Mouse (Mus musculus): ENCODE measurements around the gene Me1. TPM values are rescaled to one million over a fixed set of nuclear protein-coding genes. Genes with fewer than 3 reads are reported as not detected.

Gene Me1
- polyA plus RNA-seq, 1 experiment from 2014 or later, result 12.4 TPM

GRCm38 (mm10) chr9:86672907-86673472, 22.8 kb downstream of the Me1 start:
- Histone ChIP-seq H3K36me3 (no peaks in the 10 kb centered on the region), H3K9me3 (no peaks in the 10 kb centered on the region), H3K27me3 (ENCODE audit: insufficient read depth, poor library complexity, severe bottlenecking) (no peaks in the 10 kb centered on the region), H3K27ac (no peak overlapping the region), H3K4me1 (replicated peaks) (no peaks in the 10 kb centered on the region), H3K4me3 (no peak overlapping the region)
- no peak for DNase-seq (ENCODE audit: low spot score)
- WGBS, result 77% methylated on average over 5 of the region's 5 CpGs

GRCm38 (mm10) chr9:86668590-86669252, 27.0 kb downstream of the Me1 start:
- H3K27me3 ChIP-seq (ENCODE audit: insufficient read depth, poor library complexity, severe bottlenecking), result no peaks in the 10 kb centered on the region
- no peak overlapping the region for H3K4me3 ChIP-seq
- H3K9me3 ChIP-seq, result no peaks in the 10 kb centered on the region
- no peak for DNase-seq (ENCODE audit: low spot score)
- no peaks in the 10 kb centered on the region for H3K4me1 ChIP-seq (replicated peaks)
- no peak overlapping the region for H3K27ac ChIP-seq
- no peaks in the 10 kb centered on the region for H3K36me3 ChIP-seq
- 44% methylated on average over 8 of the region's 8 CpGs for WGBS

GRCm38 (mm10) chr9:86667138-86667750, 28.5 kb downstream of the Me1 start:
- Histone ChIP-seq H3K36me3 (no peaks in the 10 kb centered on the region), H3K27me3 (ENCODE audit: insufficient read depth, poor library complexity, severe bottlenecking) (no peaks in the 10 kb centered on the region), H3K27ac (no peak overlapping the region), H3K9me3 (no peaks in the 10 kb centered on the region), H3K4me3 (no peak overlapping the region), H3K4me1 (replicated peaks) (no peaks in the 10 kb centered on the region)
- DNase-seq (ENCODE audit: low spot score), result no peak
- WGBS, result 82% methylated on average over 7 of the region's 7 CpGs

DNA sequence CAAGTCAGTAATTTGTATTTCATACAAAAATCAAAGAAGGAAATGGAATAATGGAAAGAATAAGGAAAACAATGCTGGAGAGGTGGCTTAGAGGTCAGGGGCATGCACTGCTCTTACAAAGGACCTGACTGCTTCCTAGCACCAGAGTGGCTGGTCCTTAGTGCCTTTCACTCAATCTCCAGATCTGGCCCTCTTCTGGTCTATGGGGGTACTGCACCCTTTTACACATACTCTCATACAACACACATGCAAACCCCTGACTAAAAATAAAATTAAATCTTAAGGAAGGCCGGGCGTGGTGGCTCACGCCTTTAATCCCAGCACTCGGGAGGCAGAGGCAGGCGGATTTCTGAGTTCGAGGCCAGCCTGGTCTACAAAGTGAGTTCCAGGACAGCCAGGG, 34.1 kb downstream of the Me1 start:
- 95% methylated on average over 6 of the region's 6 CpGs for WGBS
- Histone ChIP-seq H3K4me3 (no peak overlapping the region), H3K27me3 (ENCODE audit: insufficient read depth, poor library complexity, severe bottlenecking) (no peaks in the 10 kb centered on the region), H3K27ac (no peak overlapping the region), H3K36me3 (no peaks in the 10 kb centered on the region), H3K9me3 (no peaks in the 10 kb centered on the region), H3K4me1 (replicated peaks) (no peaks in the 10 kb centered on the region)
- no peak for DNase-seq (ENCODE audit: low spot score)

DNA sequence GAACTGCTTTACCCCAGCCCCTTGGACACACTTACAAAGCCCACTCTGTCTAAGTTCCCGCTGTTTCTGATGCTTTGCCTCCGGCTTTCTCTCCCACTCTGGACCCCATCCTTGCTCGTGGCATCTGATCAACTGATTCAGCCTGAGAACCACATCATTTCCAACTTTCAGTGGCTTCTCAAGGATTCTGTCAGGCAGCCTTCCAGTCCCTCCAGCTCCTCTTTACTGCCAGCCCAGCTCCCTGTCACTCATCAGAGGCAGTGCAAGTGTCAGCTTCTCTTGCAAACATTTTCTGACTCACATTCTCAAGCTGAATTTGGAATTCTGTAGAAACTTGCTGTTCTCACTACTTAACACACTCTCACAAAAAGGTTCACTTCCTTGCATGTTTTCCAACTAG, 34.5 kb downstream of the Me1 start:
- H3K27me3 ChIP-seq (ENCODE audit: insufficient read depth, poor library complexity, severe bottlenecking), result no peaks in the 10 kb centered on the region
- no peaks in the 10 kb centered on the region for H3K4me1 ChIP-seq (replicated peaks)
- WGBS, result 96% methylated on average over 3 of the region's 3 CpGs
- no peak for DNase-seq (ENCODE audit: low spot score)
- H3K27ac ChIP-seq, result no peak overlapping the region
- H3K36me3 ChIP-seq, result no peaks in the 10 kb centered on the region
- H3K4me3 ChIP-seq, result no peak overlapping the region
- H3K9me3 ChIP-seq, result no peaks in the 10 kb centered on the region

DNA sequence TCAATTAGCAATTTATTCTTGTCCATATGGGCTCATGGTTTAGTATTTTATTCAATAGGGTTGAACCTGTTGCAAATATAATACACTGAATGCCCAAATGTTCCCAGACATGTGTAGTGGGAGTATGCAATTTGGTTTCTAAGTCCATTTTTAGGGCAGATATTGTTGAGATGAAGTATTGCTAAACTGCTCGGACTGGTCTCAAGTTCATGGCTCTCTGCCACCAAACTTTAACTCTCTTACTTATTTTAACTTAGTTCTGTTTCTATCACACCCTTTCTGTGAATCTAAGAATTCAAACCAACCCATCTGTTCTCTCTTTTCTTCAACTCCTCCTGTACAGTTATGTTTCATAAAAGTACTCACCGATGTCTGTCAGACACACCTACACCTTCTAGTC, 35.4 kb downstream of the Me1 start:
- no peaks in the 10 kb centered on the region for H3K36me3 ChIP-seq
- no peaks in the 10 kb centered on the region for H3K4me1 ChIP-seq (replicated peaks)
- DNase-seq (ENCODE audit: low spot score), result no peak
- no peak overlapping the region for H3K4me3 ChIP-seq
- WGBS, result 92% methylated on average over 2 of the region's 2 CpGs
- no peaks in the 10 kb centered on the region for H3K27me3 ChIP-seq (ENCODE audit: insufficient read depth, poor library complexity, severe bottlenecking)
- no peaks in the 10 kb centered on the region for H3K9me3 ChIP-seq
- H3K27ac ChIP-seq, result no peak overlapping the region

DNA sequence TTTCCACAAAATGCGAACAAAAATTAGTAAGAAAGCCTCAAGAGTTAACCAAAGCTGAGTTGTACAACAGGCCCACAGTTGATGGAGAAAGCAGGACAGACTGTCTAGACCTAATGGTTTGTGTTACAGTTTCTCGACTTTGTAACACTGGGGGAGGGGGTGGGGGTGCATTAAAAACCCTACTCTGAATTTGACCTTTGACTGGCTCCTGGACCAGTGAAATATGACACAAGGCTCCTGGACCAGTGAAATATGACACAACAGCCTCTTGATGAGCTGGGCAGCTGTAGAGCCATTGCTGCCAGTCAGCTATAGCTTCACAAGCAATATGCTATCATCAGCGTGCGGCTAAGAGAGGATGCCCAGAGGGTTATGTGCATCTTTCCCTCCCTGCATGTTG, 37.4 kb downstream of the Me1 start:
- 79% methylated on average over 4 of the region's 4 CpGs for WGBS
- Histone ChIP-seq H3K27me3 (ENCODE audit: insufficient read depth, poor library complexity, severe bottlenecking) (no peaks in the 10 kb centered on the region), H3K4me1 (replicated peaks) (no peaks in the 10 kb centered on the region), H3K27ac (no peak overlapping the region), H3K36me3 (no peaks in the 10 kb centered on the region), H3K9me3 (no peaks in the 10 kb centered on the region), H3K4me3 (no peak overlapping the region)
- DNase-seq (ENCODE audit: low spot score), result peak; percentile 28

GRCm38 (mm10) chr9:86652194-86652593, 43.6 kb downstream of the Me1 start:
- WGBS, result 68% methylated on average over 1 of the region's 1 CpGs
- H3K4me3 ChIP-seq, result no peak overlapping the region
- H3K4me1 ChIP-seq (replicated peaks), result no peaks in the 10 kb centered on the region
- no peaks in the 10 kb centered on the region for H3K36me3 ChIP-seq
- H3K27me3 ChIP-seq (ENCODE audit: insufficient read depth, poor library complexity, severe bottlenecking), result no peaks in the 10 kb centered on the region
- H3K9me3 ChIP-seq, result no peaks in the 10 kb centered on the region
- no peak overlapping the region for H3K27ac ChIP-seq
- no peak for DNase-seq (ENCODE audit: low spot score)

DNA sequence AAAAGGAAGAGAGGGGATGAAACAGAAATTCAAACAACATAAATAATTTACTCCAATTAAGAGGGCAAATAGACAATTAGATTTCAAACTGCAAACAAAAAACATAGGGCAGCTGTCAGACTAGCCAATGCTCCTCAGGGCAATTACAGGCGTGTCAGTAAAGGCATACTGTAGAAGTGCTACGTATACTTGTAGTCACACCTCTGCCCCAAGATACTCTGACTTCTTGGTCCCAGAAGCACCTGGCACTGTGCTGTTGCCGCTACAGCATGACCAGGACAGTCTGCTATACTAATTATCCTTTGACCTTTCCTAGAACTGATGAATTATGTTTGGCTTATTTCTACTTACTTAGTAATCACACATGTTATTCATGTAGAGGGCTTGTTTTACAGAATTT, 44.5 kb downstream of the Me1 start:
- no peaks in the 10 kb centered on the region for H3K27me3 ChIP-seq (ENCODE audit: insufficient read depth, poor library complexity, severe bottlenecking)
- WGBS, result 75% methylated on average over 3 of the region's 3 CpGs
- H3K9me3 ChIP-seq, result no peaks in the 10 kb centered on the region
- no peak overlapping the region for H3K4me3 ChIP-seq
- no peak for DNase-seq (ENCODE audit: low spot score)
- no peaks in the 10 kb centered on the region for H3K36me3 ChIP-seq
- H3K4me1 ChIP-seq (replicated peaks), result no peaks in the 10 kb centered on the region
- H3K27ac ChIP-seq, result no peak overlapping the region

- DNase-seq (ENCODE audit: low spot score), result no peak
- H3K36me3 ChIP-seq, result no peaks in the 10 kb centered on the region
- H3K9me3 ChIP-seq, result no peaks in the 10 kb centered on the region
- no peak overlapping the region for H3K4me3 ChIP-seq
- H3K4me1 ChIP-seq (replicated peaks), result no peaks in the 10 kb centered on the region
- no peak overlapping the region for H3K27ac ChIP-seq
- WGBS, result 81% methylated on average over 5 of the region's 5 CpGs
- no peaks in the 10 kb centered on the region for H3K27me3 ChIP-seq (ENCODE audit: insufficient read depth, poor library complexity, severe bottlenecking)
These were observed 44.9 kb downstream of the Me1 start for GRCm38 (mm10) chr9:86650822-86651221.

GRCm38 (mm10) chr9:86647931-86648550, 47.7 kb downstream of the Me1 start:
- Histone ChIP-seq H3K4me1 (replicated peaks) (no peaks in the 10 kb centered on the region), H3K4me3 (no peak overlapping the region), H3K27me3 (ENCODE audit: insufficient read depth, poor library complexity, severe bottlenecking) (no peaks in the 10 kb centered on the region), H3K27ac (no peak overlapping the region), H3K9me3 (no peaks in the 10 kb centered on the region), H3K36me3 (no peaks in the 10 kb centered on the region)
- no peak for DNase-seq (ENCODE audit: low spot score)
- 80% methylated on average over 7 of the region's 7 CpGs for WGBS

DNA sequence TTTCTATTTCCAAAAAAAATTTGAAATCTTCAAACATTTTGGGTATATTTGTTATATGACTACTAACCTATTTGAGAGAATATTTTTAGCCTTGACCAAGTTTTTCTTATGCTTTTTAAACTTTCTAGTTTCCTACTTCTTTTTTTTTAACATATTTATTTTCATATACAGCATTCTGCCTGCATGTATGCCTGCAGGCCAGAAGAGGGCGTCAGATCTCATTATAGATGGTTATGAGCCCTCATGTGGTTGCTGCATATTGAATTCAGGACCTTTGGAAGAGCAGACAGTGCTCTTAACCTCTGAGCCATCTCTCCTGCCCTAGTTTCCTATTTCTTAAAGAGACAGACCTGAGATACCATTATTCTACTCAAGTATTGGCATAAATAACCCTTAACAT, 48.9 kb downstream of the Me1 start:
- Histone ChIP-seq H3K9me3 (no peaks in the 10 kb centered on the region), H3K4me1 (replicated peaks) (no peaks in the 10 kb centered on the region), H3K27me3 (ENCODE audit: insufficient read depth, poor library complexity, severe bottlenecking) (no peaks in the 10 kb centered on the region), H3K36me3 (no peaks in the 10 kb centered on the region), H3K27ac (no peak overlapping the region), H3K4me3 (no peak overlapping the region)
- no peak for DNase-seq (ENCODE audit: low spot score)
- WGBS, result 2% methylated on average over 1 of the region's 1 CpGs

- WGBS, result 95% methylated on average over 4 of the region's 4 CpGs
- no peaks in the 10 kb centered on the region for H3K4me1 ChIP-seq (replicated peaks)
- H3K4me3 ChIP-seq, result no peak overlapping the region
- H3K9me3 ChIP-seq, result no peaks in the 10 kb centered on the region
- no peak for DNase-seq (ENCODE audit: low spot score)
- H3K36me3 ChIP-seq, result no peaks in the 10 kb centered on the region
- H3K27me3 ChIP-seq (ENCODE audit: insufficient read depth, poor library complexity, severe bottlenecking), result no peaks in the 10 kb centered on the region
- H3K27ac ChIP-seq, result no peak overlapping the region
These were observed 52.3 kb downstream of the Me1 start for GRCm38 (mm10) chr9:86643497-86643896.

Measured in hindbrain, embryonic 10.5 days (tissue).